Mouse (Mus musculus) gastrocnemius, adult 18-20 months (tissue): ENCODE results near the gene Actr2. TPM values are rescaled to one million over a fixed set of nuclear protein-coding genes. Genes with fewer than 3 reads are reported as not detected.
"Not testable (repeated sequence)": the region's sequence is repeated elsewhere in the genome, so short reads cannot be mapped to it uniquely, and the experiment has no call there.

Experiments
- DNase-seq: peaks from one replicate; pipeline ENCODE4 v3.0.0; 2021; ENCODE audit warnings: low spot score
- long read RNA-seq, 2 experiments: library from polyadenylated mRNA; stranded (forward); transcript quantifications; one replicate each; pipeline ENCODE4 v2.0.0; 2021
- total RNA-seq, 2 experiments: library from RNA; stranded (reverse); gene quantifications; 2 replicates each; pipeline ENCODE4 v1.2.3; 2021

Actr2 gene
- 10 to 100 TPM; 35.5 to 39.8 TPM for total RNA-seq
- long read RNA-seq, experiment 1, transcript Actr2-201 (9 exons, 3,631 nt), result major isoform, 6 of 10 reads
- long read RNA-seq, experiment 1, partial matches to known transcripts, result 0 of 10 reads
- long read RNA-seq, experiment 1, other reads (novel, unspliced or antisense), result 4 of 10 reads
- long read RNA-seq, experiment 2, partial matches to known transcripts, result 0 of 7 reads
- long read RNA-seq, experiment 2, other reads (novel, unspliced or antisense), result 3 of 7 reads

DNA sequence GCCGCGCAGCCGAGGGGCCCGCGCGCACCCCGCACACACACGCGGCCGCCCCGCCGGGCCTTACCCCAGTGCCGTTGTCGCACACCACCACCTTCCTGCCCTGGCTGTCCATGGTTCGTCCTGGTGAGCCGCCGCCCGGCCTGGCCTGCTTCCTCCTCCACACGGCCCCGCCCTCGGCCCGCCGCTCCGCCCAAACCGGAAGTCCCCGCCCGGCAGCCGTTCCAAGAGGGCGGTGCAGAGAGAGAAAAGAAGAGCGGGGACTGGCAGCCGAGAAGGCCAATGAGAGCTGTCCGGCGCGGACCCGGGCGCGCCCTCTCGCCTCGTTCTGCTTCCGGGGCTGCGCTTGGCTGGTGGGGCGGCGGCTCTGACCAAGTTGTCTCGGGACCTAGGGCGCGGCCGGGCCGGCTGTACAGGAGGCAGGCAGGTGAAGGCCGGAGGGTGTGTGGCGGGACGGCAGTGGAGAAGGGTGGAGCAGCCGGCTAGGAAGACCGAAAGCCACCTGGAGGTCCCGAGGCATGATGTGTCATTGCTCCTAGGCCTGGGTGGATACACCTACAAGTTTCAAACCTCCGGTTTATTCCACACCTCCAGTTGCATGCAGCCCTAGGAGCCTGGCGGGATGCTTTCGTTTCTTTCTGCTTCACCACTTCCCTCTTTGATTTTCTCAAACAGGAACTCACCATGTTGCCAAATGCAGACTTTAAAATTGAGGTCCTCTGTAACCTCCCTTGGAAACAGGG is at the start of gene Actr2:
TSS of gene Actr2 (minus strand) at position 173 of the 740 bp plus-strand sequence.
- DNase-seq, result peak; percentile 97

DNA sequence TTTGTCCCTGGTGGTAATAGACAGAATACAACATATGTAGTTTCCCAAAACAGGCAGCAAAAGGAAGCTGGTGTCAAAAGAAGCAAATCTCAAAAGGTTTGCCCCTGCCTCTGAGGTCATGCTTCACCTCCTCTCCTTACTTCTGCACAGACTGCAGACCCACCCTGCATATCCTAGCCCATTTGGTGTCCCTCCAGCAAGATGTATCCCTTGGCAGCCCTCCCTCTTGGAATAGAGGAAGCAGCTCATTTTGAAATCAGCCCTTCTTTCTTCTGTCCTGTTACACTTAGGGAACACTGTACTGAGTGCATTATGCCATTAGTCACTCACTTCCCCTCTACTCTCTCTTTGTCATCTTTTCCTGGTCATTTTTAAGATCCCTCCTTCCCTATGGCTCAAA is 46.2 kb upstream of the Actr2 start:
- no peak for DNase-seq

DNA sequence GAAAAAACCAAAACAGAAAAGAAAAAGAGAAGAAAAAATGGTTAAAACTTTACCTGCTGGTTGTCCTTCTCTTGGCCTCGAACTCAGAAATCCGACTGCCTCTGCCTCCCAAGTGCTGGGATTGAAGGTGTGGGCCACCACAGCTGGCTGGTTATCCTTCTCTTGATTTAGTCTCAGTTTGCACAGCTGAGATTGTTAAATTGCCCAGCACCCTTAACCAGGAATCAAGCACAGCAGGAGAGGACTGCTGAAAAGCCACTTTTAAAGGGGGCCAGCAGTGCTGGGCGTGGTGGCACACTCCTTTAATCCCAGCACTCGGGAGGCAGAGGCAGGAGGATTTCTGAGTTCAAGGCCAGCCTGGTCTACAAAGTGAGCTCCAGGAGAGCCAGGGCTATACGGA is 40.8 kb upstream of the Actr2 start:
- not testable (repeated sequence) for DNase-seq

DNA sequence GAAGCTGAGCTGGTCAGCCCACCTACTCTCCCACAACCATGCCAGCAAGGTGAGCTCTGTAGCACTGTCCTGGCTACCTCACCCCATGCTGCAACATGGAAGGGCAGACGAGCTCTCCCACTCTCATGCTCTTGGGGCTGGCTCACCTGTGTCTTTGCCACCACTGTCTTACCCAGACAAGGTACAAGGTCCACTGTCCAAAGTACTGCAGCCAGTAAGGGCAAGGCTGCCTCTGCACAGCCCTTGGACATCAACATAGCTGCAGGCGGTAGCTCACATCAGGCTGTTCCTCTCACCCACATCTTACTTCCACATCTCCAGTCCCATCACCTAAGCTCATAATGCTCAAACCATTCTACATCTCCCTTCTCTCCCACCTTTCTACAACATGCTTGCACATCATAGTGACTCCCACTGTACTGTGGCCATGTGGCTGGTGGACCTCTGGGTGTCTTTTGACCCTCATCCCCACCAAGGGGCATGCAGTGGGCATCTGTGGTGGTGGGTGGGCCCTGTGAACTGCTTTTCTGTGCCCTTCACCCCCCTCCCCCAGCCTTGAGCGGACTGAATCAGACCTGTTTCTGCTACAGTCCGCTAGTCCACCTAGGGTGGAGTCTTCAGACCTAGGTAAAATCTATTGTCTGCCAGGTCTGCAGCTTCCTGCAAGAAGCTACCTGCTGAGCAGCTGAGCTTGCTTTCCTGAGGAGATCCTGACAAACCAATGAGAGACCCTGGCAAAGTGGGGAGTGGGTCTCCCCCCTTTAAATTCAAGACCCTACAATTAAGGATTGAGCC is 39.6 kb upstream of the Actr2 start:
- no peak for DNase-seq

DNA sequence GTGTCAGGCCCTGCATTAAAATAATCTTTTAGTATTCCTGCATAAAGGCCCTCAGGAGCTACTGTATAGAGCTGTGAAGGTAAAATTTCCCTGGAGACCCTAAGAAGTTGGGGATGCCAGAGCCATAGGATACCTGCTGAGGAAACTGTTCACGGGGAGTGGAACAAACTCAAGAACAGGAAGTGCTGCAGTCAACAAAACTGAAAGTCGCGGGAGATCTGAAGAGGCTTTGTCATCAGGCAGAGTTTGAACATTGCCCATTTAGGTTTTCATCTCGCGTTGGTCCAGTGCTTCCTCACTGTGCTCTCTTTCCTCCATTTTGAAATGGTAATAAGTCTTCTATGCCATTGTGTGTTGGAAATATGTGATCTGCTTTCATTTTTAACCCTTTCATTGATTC is 38.6 kb upstream of the Actr2 start:
- no peak for DNase-seq

DNA sequence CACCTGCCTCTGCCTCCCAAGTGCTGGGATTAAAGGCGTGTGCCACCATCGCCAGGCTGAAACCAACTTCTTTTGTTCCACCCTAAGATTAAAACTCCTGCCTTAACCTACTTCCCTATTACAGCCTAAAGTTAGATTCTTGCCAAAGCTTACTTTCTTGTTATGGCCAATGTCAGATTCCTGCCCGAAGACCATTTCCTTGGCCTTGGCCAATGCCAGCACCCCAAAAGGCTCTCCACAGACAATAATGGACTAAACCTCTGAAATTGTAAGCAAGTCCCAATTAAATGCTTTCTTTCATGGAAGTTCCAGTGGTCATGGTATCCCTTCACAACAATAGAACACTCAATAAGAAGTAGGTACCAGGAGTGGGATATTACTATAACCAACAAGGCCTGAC is 37.2 kb upstream of the Actr2 start:
- DNase-seq, result no peak

DNA sequence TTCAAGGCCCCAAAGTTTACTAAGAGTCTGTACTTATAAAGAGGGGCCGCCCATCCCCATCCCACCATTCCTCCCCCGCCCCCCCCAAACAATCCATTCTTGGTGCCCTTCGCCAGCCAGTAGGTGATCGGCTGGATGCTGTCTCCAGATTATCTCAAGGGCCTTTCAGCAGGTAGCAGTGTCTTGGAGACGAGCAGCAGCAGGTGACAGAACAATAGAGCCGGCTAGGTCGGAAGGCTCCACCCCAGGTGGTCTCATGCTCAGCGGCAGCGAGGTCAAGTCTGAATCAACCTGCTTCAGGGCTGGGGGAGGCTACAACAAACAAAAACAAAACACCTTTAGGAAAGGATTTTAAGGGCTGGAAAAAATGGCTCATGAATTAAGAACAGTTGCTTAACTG is 32.7 kb upstream of the Actr2 start:
- no peak for DNase-seq

DNA sequence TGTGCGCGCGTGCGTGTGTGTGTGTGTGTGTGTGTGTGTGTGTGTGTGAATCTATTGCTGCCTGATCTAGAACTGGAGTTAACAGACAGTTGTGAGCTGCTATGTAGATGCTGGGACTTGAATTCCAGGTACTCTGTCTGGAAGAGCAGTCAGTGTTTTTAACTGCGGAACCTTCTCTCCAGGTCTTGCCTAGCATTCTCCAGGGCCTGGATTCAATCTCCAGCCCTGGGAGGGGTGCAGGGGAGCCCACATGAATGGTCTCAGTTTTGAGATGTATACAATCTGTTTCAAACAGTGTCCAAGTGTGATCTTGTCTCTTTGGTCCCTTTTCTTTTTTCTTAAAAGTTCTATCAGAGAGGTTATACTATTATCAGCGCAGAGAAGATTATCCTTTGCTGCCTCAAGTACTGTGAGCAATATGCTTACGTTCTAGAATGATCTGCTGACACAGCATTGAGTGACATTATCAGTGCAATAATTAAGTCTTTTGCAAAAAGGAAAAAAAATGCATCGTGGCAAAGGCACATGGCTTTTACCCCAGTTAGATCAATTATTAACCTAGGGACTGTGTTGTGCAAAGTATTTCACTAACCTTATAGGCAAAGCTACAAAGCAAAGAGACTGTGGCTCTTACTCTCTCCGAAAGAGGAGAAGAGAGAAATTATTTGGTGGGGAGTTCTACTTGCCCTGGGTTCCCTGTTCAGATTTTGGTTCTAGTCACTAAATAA is 32.0 kb upstream of the Actr2 start:
- DNase-seq, result no peak

DNA sequence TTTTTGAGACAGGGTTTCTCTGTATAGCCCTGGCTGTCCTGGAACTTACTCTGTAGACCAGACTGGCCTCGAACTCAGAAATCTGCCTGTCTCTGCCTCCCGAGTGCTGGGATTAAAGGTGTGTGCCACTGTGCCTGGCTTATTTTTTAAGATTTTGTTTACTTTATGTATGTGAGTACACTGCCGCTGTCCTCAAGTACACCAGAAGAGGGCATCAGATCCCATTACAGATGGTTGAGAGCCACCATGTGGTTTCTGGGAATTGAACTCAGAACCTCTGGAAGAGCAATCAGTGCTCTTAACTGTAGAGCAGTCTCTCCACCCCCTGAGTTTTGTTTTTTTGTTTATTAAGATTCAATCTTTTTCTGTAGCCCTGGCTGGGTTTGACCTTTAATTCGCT is 31.0 kb upstream of the Actr2 start:
- DNase-seq, result not testable (repeated sequence)

DNA sequence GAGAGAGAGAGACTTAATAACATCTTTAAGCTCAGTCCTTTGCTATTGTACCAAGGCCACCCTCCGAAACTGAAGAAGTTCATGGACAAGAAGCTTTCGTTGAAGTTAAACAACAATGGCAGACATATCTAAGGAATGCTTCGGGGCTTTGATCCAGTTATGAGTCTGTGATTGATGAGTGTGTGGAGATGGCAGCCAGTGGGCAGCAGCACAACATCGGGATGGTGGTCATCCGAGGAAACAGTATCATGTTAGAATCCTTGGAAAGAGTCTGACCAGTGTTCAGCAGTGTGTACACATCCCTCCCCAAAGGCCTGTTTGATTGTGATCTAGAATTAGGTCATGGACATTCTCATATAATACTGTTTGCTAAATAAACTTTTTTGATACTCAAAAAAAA is 29.8 kb upstream of the Actr2 start:
- DNase-seq, result no peak

DNA sequence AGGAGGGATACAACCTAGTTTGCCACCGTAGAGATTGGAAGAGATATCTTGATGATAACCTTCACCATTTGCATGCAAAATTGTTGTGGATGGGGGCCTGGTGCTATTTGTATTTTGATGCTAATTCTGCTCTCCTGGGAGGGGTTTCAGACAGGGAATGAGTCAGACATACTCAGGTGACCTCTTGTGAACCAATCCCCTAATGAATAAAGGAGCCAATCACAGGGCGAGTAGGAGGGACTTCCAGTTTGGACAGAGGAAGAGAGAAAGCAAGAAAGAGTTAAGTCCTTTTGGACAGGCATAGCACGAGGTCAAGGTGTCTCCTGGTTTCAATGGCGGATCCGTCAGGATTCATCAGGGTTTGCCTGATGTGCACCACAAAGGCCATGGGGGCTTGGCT is 27.6 kb upstream of the Actr2 start:
- DNase-seq, result no peak

DNA sequence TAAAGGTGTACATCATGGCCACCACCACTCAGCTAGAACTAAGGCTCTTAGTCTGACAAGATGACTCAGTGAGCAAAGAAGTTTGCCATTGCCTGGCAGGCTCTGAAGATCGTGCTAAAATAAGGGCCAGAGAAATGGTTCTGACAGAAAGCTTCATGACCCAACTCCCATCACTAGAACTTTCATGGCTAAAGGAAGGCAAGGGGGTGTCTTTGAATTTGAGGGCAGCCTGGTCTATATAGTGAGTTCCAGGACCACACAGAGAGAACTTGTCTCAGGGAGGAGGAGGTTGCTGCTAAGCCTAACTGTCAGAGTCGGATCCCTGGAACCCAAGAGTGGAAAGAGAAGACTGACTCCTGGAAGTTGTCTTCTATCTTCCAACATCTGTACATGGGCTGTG is 27.0 kb upstream of the Actr2 start:
- DNase-seq, result no peak

DNA sequence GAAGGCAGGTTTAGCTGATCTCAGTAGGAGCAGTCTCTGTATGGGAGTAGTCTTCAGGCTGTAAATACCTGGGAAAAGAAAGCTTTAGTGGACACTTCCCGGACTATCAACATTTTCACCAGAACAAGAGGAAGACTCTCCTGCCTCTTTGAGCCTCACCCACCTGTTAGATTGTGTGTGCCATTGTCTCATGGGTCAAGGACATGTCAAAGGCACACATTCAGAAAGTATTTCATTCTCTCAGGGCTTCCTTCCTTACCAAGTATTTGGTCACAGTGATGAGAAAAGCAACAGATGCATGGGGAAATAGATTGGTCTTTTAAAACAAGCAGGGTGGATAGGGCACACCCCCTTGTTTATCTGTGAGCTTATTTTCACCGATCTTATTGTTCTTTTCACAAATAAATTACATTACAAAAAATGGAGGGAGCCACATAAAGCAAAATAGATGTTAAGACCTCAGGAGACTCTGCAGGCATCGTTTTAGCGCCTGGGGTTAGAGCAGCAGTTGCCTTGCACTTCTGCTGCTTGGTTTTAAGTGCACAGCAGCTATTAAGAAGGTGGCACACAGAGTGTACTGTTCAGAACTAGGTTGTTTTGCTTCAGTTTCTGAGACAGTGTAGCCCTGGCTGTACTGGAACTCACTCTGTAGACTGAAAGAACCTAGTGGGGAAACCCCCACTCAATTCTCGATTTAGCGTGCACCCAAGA is 25.9 kb upstream of the Actr2 start:
- no peak for DNase-seq

DNA sequence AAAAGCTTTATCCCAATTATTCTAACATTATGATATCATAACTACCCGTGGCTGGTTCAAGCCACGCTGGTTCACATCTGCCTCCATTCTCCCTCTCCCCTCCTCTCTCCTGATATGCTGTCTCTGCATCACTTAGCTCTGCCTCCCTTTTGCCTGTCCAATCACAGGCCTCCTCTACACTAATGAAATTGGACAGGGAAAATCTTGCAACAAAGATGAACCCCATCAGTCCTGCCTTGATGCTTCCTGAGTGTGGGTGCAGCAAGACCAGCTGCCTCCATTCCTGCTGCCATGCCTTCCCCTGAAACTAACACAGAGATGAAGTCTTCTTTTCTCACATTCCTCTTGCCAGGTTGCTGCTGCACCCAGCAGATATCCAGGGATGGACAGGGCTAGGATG is 25.2 kb upstream of the Actr2 start:
- no peak for DNase-seq

DNA sequence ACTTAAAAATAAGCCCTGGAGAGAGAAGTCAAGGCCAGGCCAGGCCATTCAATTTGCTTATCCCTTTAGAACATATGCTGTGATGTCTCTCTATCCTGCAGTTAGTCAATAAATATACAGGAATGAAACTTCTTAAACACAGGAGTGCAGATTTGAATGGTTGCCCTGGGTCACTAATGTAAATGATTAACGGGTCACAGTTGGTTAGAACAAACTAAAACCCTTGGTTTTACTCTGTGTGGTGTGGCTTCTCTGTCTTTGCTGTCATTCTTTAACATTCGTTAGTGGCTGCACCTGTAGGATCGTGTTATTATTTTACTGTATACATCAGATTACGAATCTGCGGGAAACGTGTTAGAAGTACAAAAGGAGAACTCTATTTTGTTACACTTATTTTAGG is 23.6 kb upstream of the Actr2 start:
- no peak for DNase-seq

DNA sequence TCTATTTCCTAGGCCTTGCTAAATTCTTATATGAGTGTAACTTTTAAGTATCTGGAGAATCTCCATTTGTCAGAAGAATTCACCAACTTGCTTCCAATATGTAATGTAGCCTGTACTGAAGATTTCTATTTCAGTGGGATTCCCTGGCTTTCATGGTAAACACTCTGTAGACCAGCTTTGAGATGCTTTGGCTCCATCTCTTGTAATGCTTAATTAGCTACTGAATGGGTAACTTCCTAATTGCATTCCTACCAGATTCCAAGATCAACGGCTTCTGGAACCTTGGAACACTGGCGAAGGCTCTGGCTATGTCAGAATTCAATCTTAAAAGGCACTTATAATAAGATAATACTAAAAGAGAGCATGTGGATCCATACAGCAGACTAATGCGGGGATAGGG is 22.2 kb upstream of the Actr2 start:
- not testable (repeated sequence) for DNase-seq

DNA sequence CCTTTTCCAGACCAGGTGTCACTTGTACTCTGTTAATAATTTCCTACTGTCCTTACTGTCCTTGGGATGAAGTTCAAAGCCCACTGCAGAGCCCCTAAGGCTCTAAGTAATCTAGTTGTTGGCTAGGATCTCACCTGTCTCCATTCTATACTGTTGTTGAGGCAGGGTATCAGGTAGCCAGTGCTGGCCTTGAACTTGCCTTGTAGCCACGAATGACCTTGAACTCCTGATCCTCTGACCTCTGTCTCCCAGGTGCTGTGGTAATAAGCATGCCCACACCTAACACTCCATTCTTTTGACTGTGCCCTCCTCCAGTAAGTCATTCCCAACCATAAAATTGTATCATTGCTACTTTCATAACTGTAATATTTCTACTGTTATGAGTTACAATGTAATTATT is 21.0 kb upstream of the Actr2 start:
- DNase-seq, result no peak

DNA sequence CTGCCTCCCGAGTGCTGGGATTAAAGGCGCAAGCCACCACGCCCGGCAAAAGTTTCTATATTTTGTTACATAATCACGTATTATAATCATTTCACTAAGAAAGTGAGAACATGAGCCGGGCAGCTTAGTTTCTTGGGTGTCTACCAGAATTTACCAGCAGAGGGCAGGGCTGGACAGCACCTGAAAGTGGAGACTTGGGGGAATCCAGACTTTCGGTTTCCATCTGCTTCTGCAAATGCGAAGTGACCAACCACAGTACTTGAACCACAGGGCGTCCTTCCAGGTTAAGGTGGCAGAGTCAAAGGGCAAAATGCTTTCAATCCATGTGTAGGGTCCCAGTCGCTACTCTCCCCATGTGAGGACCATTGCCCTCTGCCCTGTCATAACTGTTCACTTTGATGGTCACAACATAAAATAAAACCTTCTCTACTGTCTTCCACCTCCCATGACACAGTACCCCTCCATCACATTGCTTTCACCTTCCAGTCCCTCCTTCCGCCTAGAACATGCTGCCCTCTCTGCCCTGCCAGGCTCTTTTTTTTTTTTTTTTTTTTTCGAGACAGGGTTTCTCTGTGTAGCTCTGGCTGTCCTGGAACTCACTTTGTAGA is 20.3 kb upstream of the Actr2 start:
- DNase-seq, result peak; percentile 84

DNA sequence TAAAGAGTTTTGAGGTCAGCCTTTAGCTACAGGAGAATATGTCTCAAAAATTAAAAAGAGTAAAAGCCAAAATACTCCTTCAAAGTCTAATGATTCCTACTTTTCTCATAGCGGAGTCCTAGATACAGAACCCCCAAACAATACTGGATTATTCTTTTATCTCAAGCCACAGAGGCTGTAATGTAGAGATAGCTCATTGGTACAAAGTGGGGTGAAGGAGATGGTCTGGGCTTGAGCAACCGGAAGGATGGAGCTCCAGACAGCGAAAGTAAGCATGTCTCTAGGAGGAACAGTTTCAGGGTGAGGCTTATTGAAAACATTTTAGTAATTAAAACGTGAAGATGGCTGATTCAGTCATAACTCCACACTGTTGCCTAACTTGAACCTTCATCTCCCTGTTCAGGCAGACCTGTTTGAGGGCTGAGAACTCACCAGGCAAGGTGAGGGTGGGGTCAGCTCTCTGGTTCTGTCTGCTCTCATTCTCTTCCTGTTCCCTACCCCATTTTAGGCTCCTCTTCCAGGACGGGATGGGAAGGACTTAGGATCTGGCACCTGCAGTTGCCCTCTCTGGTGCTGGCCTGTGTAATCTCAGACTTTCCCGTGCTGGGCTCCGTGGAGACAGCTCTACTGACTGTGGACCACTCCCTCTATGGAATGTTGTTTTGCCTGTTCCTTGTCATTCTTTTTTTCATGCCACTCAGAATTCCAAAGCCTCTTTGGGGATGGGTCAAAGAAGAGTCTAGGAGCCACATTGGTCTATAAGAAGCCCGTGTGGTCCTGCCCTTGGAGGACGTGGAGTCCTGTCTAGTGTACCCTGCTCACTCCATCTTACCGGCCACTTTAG is 14.2 kb upstream of the Actr2 start:
- DNase-seq, result no peak

DNA sequence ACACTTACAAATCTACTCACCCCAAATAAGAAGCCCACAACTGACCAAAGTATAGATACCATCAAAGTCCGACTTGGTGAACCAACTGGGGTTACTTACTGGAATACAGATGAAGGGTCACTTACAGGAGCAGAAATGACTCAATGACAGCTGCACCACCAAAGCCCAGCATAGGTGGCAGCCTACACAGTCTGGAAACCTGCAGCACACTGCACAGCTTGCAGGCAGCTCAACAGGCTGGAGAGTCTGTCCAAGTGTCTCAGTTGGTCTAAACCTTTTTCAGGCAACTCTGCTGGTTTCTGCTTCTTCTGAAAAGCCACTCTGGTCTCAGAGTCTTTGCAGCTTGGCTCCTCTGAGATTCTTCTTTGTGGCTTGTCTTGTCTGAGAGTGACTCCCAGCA is 12.7 kb upstream of the Actr2 start:
- DNase-seq, result no peak
